Mouse (Mus musculus) macrophage (primary cell): ENCODE measurements around the gene Gm8994. TPM values are rescaled to one million over a fixed set of nuclear protein-coding genes. Genes with fewer than 3 reads are reported as not detected.
"Not testable (repeated sequence)": the region's sequence is repeated elsewhere in the genome, so short reads cannot be mapped to it uniquely, and the experiment has no call there.

Experiments
- H3K27ac ChIP-seq: fragments of 350-480 bp; formaldehyde crosslinking; 2 replicates; pipeline ENCODE4 v1.9.0; 2021
- H3K36me3 ChIP-seq: fragments of 350-480 bp; formaldehyde crosslinking; 2 replicates; pipeline ENCODE4 v1.9.0; 2021; ENCODE audit errors: inconsistent target
- H3K4me3 ChIP-seq: fragments of 350-480 bp; formaldehyde crosslinking; 2 replicates; pipeline ENCODE4 v1.9.0; 2021; ENCODE audit errors: inconsistent target
- H3K79me2 ChIP-seq: fragments of 350-480 bp; formaldehyde crosslinking; 2 replicates; pipeline ENCODE4 v1.9.0; 2021; ENCODE audit errors: inconsistent target
- WGBS: methylation state at CpG from one replicate; pipeline ENCODE4 v1.1.7; 2026; ENCODE audit warnings: inconsistent platforms; ENCODE audit not compliant: missing documents; 5-methylcytosine and 5-hydroxymethylcytosine counted together
- polyA plus RNA-seq: library from polyadenylated mRNA; stranded (reverse); fragments of 250-400 nt; gene quantifications from 3 replicates; pipeline ENCODE4 v1.2.4, GENCODE M21; 2018; ENCODE audit warnings: inconsistent platforms
- total RNA-seq, 78 experiments: library from RNA; depleted of rRNA; stranded (reverse); fragments of 250-400 nt; gene quantifications; 1 replicate in 9 of 78; 2 replicates in 24 of 78; 3 replicates in 43 of 78; 4 replicates in 2 of 78; pipeline ENCODE4 v1.2.4; 2018; ENCODE audit warnings: inconsistent platforms in 56 of 78

The Gm8994 gene
- not detected for total RNA-seq (2018; cell fraction: chromatin; rRNA removed)
- under 1 TPM in 1 of 26 experiments, not detected in 25; 0.07 TPM for total RNA-seq (2018; cell fraction: cytosol; rRNA removed)
- total RNA-seq (2018; cell fraction: nucleus; rRNA removed), result not detected
- not detected in 3 replicates for polyA plus RNA-seq

DNA sequence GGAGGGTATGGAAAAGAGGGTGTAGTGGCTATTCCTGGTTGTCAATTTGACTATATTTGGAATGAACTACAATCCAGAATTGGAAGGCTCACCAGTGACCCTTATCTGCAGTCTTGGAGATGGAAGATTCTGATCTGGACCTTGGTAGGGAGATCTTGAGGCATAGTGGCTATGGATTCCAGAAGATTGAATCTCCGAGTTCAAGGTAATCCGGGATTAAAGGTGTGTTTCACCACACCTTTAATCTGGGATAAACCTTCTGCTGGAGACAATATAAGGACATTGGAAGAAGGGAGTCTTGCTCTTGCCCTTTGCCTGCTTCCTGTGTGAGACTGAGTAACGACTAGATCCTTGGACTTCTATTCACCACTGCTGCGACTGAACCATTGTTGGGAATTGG, at the start of gene Gm8994:
TSS of gene Gm8994 (plus strand) at position 301 of the 400 bp plus-strand sequence.
- not testable (repeated sequence) for H3K79me2 ChIP-seq, H3K27ac ChIP-seq, H3K4me3 ChIP-seq, H3K36me3 ChIP-seq
- WGBS, result 94% methylated on average over 4 of the region's 4 CpGs

GRCm38 (mm10) chr6:136277685-136278084, 49.7 kb upstream of the Gm8994 start:
- H3K79me2 ChIP-seq, result no peaks in the 10 kb centered on the region
- H3K4me3 ChIP-seq, result no peak overlapping the region
- no peak overlapping the region for H3K27ac ChIP-seq
- H3K36me3 ChIP-seq, result no peaks in the 10 kb centered on the region
- 80% methylated on average over 4 of the region's 4 CpGs for WGBS

GRCm38 (mm10) chr6:136284565-136284964, 42.8 kb upstream of the Gm8994 start:
- Histone ChIP-seq H3K79me2 (no peaks in the 10 kb centered on the region), H3K27ac (no peak overlapping the region), H3K36me3 (no peaks in the 10 kb centered on the region), H3K4me3 (no peak overlapping the region)
- 83% methylated on average over 8 of the region's 8 CpGs for WGBS

GRCm38 (mm10) chr6:136286180-136286579, 41.2 kb upstream of the Gm8994 start:
- Histone ChIP-seq H3K36me3 (no peaks in the 10 kb centered on the region), H3K27ac (no peak overlapping the region), H3K4me3 (no peak overlapping the region), H3K79me2 (no peaks in the 10 kb centered on the region)
- 92% methylated on average over 11 of the region's 11 CpGs for WGBS

GRCm38 (mm10) chr6:136286589-136286988, 40.8 kb upstream of the Gm8994 start:
- no peak overlapping the region for H3K27ac ChIP-seq
- H3K36me3 ChIP-seq, result no peaks in the 10 kb centered on the region
- H3K4me3 ChIP-seq, result no peak overlapping the region
- WGBS, result 90% methylated on average over 4 of the region's 4 CpGs
- H3K79me2 ChIP-seq, result no peaks in the 10 kb centered on the region

- WGBS, result 89% methylated on average over 3 of the region's 3 CpGs
- H3K79me2 ChIP-seq, result no peaks in the 10 kb centered on the region
- H3K27ac ChIP-seq, result no peak overlapping the region
- H3K4me3 ChIP-seq, result no peak overlapping the region
- no peaks in the 10 kb centered on the region for H3K36me3 ChIP-seq
Observed at GRCm38 (mm10) chr6:136291424-136291823, 35.9 kb upstream of the Gm8994 start.

DNA sequence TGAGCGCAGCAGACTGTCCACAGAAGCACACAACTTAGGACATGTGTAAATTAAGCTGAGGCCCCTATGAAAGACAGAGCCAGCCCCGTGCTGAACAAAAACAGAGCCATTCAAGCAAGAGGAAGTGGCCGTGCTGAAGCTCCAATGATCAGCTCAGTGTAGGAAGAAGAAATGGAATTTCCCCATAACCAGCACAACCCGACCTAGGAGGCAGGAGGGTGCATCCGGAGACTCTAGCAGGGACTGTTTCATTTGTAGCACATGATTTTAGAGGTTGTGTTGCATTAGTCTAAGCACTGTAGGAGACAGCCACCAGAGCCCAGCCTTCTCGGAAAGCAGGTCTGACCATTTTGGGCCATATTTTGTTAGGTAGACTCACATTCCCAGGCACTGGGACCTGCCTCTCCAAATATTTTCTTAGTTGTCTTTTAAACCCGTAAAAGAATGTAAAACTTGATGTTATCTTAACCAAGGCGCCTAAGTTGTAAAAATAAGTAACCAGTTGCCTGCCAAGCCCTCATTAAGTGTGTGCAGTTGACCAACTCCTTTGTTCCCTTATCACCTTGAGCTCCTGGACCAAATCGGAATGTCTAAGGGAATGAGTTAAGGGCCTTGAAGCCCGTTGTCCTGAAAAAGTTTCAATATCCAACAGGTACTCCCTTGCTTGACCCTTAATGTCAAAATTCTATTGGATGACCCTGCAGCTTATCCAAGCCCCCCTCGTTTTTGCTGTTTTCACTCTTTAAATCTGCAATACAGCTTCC, 35.2 kb upstream of the Gm8994 start:
- no peak overlapping the region for H3K4me3 ChIP-seq
- H3K27ac ChIP-seq, result no peak overlapping the region
- no peaks in the 10 kb centered on the region for H3K36me3 ChIP-seq
- no peaks in the 10 kb centered on the region for H3K79me2 ChIP-seq
- 74% methylated on average over 11 of the region's 11 CpGs for WGBS

GRCm38 (mm10) chr6:136293700-136294099, 33.6 kb upstream of the Gm8994 start:
- no peaks in the 10 kb centered on the region for H3K79me2 ChIP-seq
- 91% methylated on average over 6 of the region's 6 CpGs for WGBS
- H3K27ac ChIP-seq, result no peak overlapping the region
- no peak overlapping the region for H3K4me3 ChIP-seq
- H3K36me3 ChIP-seq, result no peaks in the 10 kb centered on the region

- Histone ChIP-seq H3K36me3 (no peaks in the 10 kb centered on the region), H3K79me2 (no peaks in the 10 kb centered on the region), H3K4me3 (no peak overlapping the region), H3K27ac (no peak overlapping the region)
- WGBS, result 76% methylated on average over 4 of the region's 4 CpGs
Observed at GRCm38 (mm10) chr6:136295821-136296220, 31.5 kb upstream of the Gm8994 start.

GRCm38 (mm10) chr6:136296251-136296650, 31.1 kb upstream of the Gm8994 start:
- WGBS, result 100% methylated on average over 2 of the region's 2 CpGs
- Histone ChIP-seq H3K36me3 (no peaks in the 10 kb centered on the region), H3K27ac (no peak overlapping the region)

DNA sequence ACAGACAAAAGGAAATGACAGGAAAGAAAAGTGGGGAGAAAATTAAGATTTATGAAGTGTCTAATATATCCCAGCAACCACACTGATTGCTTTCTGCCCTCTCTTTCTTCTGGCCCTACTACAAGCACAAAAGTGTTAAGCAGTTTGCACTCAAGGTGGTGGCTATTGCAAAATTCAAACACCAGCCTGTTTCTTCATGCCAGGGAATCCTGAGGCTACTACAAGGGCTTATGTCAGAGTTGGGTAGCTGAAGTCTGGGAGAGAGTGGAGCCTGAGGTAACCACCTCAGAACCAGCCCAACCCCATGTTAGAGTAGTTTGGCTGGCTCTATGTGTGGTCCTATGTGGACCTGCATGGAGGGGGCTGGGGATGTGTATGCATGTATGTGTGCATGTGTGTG, 23.8 kb upstream of the Gm8994 start:
- no peak overlapping the region for H3K27ac ChIP-seq
- no peaks in the 10 kb centered on the region for H3K79me2 ChIP-seq
- H3K4me3 ChIP-seq, result no peak overlapping the region
- H3K36me3 ChIP-seq, result no peaks in the 10 kb centered on the region

More at GRCm38 (mm10) chr6:136296251-136296650, 31.1 kb upstream of the Gm8994 start:
- H3K4me3 ChIP-seq, result no peak overlapping the region
- no peaks in the 10 kb centered on the region for H3K79me2 ChIP-seq

DNA sequence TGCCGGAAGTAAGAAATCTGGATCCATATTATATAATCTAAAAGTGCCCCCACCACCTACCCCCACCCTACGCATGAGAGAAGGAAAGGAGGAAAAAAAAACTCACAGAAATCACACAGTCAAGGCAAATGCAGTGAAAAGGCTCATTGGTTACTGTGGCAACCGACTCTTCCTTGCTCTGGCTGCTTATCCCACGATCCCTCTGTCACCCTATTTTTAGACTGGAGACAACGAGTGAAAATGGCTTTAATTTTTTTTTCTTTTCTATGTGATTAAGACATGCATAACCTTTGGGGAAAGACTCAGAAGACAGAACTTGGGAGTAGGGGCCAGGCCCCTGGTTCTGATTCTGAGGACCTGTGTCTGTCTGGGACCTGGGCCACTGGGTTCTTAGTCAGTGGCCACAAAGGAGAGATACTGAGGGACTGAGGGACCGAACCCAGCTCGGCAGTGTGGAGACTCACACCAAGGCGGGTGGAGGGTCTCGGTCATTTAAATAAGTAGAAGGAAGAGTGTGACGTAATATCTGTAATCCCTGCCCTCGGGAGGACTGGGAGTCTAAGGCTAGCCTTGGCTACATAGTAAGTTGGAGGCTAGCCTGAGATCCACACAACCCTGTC, 22.9 kb upstream of the Gm8994 start:
- Histone ChIP-seq H3K79me2 (no peaks in the 10 kb centered on the region), H3K27ac (no peak overlapping the region), H3K4me3 (no peak overlapping the region), H3K36me3 (no peaks in the 10 kb centered on the region)
- 85% methylated on average over 11 of the region's 11 CpGs for WGBS

DNA sequence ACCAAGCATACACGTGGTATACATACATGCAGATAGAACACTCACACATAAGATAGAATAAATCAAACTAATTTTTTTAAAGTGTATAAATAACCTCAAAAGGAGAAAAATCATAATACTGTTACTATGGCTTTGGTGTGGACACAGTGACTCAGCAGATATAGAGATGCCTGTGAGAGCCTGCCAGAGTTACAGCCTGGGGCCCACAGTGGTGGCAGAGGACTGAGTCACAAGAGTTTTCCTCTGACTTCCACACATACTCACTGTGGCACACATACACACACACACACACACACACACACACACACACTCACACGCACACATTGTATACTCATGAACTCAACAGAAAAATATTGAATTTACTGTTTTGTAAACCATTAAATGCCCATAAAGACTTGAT, 17.9 kb upstream of the Gm8994 start:
- 80% methylated on average over 2 of the region's 2 CpGs for WGBS
- Histone ChIP-seq H3K27ac (no peak overlapping the region), H3K4me3 (no peak overlapping the region), H3K79me2 (no peaks in the 10 kb centered on the region), H3K36me3 (no peaks in the 10 kb centered on the region)

DNA sequence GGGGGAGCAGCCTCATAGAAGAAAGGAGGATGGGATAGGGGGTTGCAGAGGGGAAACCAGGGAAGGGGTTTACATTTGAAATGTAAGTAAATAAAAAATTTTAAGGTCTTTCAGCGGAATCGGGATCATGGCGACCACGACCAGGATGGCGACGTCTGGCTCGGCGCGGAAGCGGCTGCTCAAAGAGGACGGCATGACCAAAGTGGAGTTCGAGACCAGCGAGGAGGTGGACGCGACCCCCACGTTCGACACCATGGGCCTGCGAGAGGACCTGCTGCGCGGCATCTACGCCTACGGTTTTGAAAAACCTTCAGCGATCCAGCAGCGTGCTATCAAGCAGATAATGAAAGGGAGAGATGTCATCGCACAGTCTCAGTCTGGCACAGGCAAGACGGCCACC, 1.1 kb downstream of the Gm8994 start:
- not testable (repeated sequence) for H3K27ac ChIP-seq, H3K4me3 ChIP-seq, H3K79me2 ChIP-seq, H3K36me3 ChIP-seq
- WGBS, result 97% methylated on average over 22 of the region's 26 CpGs

DNA sequence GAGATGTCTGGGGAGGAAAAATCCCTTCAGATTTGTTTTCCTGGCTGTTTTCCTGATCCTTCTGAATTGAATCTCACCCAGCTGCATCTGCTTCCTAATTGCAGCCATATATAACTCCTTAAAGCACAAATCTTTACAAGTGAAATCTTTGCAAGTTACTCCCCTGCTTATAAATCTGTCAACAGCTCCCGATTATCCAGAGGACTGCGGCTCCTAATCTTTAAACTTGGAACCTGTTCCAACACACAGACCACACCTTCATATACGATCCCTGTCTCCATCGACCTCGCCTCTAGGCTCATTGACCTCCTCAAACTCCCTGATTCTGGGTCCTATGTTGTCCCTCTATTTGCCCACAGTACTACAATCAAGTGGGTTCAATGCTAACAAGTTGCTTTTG, 13.3 kb downstream of the Gm8994 start:
- WGBS, result 84% methylated on average over 5 of the region's 5 CpGs
- H3K36me3 ChIP-seq, result no peaks in the 10 kb centered on the region
- no peak overlapping the region for H3K27ac ChIP-seq
- no peaks in the 10 kb centered on the region for H3K79me2 ChIP-seq
- H3K4me3 ChIP-seq, result no peak overlapping the region
